Mouse (Mus musculus) spleen, postnatal 10 days (tissue): ENCODE measurements at regions not wholly inside any gene's neighbourhood (a gene's known extent, or its start where the extent isn't known, plus 50 kb on each side); places are given as distances from the start of the nearest gene placed in this dataset.

ENCODE experiments used
- DNase-seq, 2 experiments: peaks; one replicate each; pipeline ENCODE4 v3.0.0; 2021 to 2022; ENCODE audit warnings: low spot score in 2 of 2

DNA sequence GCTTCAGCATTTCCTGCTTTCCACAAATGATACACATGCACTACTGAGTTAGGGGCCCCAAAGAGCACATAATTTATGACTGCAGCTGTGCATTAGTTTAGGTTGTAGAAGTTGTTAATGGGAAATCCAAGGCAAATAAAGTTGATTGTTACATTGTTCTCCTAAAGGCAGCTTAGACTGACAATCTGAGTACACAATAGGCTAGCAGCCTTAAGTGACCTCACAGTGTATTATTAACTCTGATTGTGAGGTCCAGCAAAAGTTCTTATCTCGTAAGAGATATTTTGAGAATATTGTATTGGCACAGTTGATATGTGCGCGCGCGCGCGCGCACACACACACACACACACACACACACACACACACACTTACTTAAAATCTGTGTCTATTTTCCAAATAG, 70.5 kb upstream of the Yae1d1 start:
- no peak for DNase-seq

DNA sequence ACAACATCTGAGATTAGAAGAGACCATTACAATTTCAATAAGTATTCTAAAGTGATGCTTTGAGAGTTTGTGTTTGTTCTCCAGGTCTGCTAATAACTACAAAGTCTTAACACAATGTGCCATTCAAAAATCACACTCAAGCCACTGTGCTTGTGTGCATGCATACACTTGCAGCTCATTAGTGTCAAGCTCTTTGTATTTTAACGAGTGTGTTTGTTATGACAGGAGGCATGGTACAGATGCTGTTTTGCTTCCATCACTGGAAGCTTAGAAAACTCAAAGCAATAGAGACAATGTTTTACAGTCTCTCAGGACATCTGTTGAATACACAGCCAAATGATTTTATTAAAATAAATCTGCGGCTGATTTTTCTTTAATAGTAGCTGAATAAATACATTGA, 67.1 kb upstream of the Yae1d1 start:
- DNase-seq: no peak

DNA sequence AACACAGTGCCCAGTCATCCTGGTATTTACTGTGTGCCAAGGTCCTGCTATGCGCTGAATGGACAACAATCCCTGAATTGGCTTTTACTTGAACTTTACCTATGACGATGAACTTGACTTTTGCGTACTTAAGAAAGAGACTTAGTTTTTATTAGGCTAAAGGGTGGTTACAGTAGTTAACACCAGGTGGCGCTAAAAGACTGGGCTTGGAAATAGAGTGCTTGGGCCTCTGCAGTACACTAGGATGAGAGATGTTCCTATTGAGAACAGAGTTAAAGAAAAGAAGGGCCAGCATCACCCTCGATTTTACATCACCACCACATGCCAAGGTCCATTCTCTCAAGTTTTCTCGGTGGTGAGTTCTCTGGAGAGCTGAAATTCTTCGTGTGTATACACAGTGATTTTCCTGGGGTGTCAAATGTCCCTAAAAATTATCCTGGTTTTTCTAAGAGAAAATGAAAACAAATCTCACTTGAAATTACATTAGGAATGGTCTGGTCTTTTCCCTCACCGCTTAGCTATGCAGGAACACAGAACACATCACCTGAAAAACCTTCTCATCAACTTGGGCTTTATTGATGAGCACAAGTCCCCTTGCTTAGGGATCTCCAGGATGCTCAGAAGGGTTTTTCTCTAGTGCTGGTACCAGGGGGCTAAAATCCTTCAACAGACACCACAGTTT, 64.2 kb upstream of the Yae1d1 start:
- peak in 1 of 2 experiments; percentile 35 for DNase-seq

DNA sequence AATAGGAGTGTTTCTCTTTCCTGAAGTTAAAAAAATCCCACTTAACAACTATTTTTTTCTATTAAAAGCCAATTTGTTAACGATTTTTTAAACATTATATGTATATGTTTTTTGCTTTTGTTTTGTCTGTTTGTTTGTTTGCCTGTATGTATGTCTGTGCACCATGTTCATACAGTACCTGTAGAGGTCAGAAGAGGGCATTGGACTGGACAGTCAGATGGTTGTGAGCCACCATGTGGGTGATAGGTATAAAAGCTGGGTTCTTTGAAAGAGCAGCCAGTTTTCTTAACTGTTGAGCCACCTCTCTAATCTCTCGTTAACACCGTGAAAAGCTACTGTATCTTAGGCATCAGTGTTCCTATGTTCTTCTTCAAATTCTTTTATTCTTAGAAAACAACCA, 63.7 kb upstream of the Yae1d1 start:
- no peak for DNase-seq

DNA sequence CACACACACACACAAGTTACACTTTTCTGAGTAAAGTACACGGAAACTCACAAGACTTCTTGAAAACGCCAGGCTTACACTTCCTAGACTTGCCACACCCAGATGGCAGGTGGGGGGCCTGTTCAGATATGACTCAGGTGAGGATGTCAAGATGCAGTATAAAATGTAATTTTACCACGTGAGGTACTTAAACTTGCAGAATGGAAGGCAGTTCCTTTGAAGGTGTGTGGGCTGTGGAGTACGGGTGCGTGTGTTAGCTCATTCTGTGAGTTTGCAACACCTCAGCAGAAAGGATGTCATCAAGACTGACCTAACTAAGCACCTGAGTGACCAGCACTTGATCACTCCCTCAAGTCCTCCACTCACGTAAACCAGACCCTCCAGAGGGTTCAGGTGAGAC, 50.0 kb upstream of the Yae1d1 start:
- no peak for DNase-seq
